ENCODE assay signal across 13 mouse cellular contexts in genomic region chr5:148361759-148362010, GRCm38 (mm10). TPM values are rescaled to one million over a fixed set of nuclear protein-coding genes. Genes with fewer than 3 reads are reported as not detected.
DNase-seq lines count a peak whose midpoint lies in the region; ATAC-seq lines count a peak whose summit lies in the region.
"Had no signal": no experiment of that assay in that cellular context is flagged by ENCODE, and none has a peak within 500 bp of the region (broad histone marks: within the 10 kb centered on the region; RNA-seq: fewer than 3 reads in every experiment).

No protein-coding gene starts in this region.

- H3K27ac ChIP-seq in lung, embryonic 15.5 days: peak overlapping the region; percentile 76
- peak overlapping the region; percentile 52 for H3K27ac ChIP-seq in intestine, embryonic 16.5 days (ENCODE audit: low read length)
- H3K27ac ChIP-seq: liver, embryonic 15.5 days; neural tube, embryonic 15.5 days had no signal

- ATAC-seq in lung, embryonic 15.5 days (ENCODE audit: borderline replicate concordance, extremely low read depth, low FRiP score, low TSS enrichment): no peak
- peak; percentile 19 for ATAC-seq in intestine, embryonic 16.5 days
- ATAC-seq: forebrain, embryonic 14.5 days had no signal

- WGBS in lung, embryonic 15.5 days: 27% methylated on average over 3 of the region's 3 CpGs
- 31% methylated on average over 3 of the region's 3 CpGs for WGBS in intestine, embryonic 16.5 days

- no peaks in the 10 kb centered on the region for H3K36me3 ChIP-seq in lung, embryonic 15.5 days
- 0 out of 2 replicates have a peak, but pooled peaks cover 2% of the 10 kb centered on the region for H3K36me3 ChIP-seq in intestine, embryonic 16.5 days (ENCODE audit: control insufficient read depth, insufficient read depth, low read length)
- H3K36me3 ChIP-seq: neural tube, embryonic 15.5 days had no signal

- H3K9ac ChIP-seq in lung, embryonic 15.5 days: no peak overlapping the region
- H3K9ac ChIP-seq in intestine, embryonic 16.5 days (ENCODE audit: low read depth, low read length): no peak overlapping the region
- H3K9ac ChIP-seq: liver, embryonic 15.5 days; neural tube, embryonic 15.5 days had no signal

- H3K9me3 ChIP-seq in lung, embryonic 15.5 days: no peaks in the 10 kb centered on the region
- H3K9me3 ChIP-seq in intestine, embryonic 16.5 days (ENCODE audit: control insufficient read depth, low read length): no peaks in the 10 kb centered on the region
- H3K9me3 ChIP-seq: liver, embryonic 15.5 days; neural tube, embryonic 15.5 days had no signal

- no peak overlapping the region for H3K4me3 ChIP-seq in lung, embryonic 15.5 days
- no peak overlapping the region for H3K4me3 ChIP-seq in intestine, embryonic 16.5 days (ENCODE audit: low read length)
- H3K4me3 ChIP-seq: liver, embryonic 15.5 days; neural tube, embryonic 15.5 days had no signal

- H3K4me1 ChIP-seq in lung, embryonic 15.5 days: peaks cover 24% of the 10 kb centered on the region
- H3K4me1 ChIP-seq in intestine, embryonic 16.5 days (ENCODE audit: control insufficient read depth, insufficient read depth, low read length): peaks cover 7% of the 10 kb centered on the region
- H3K4me1 ChIP-seq: neural tube, embryonic 15.5 days had no signal

- peak; percentile 16 for DNase-seq in kidney, adult 11 months
- no peak for DNase-seq in kidney, postnatal 4 days
- DNase-seq in lung, adult 18-20 months: no peak
- DNase-seq in urinary bladder, postnatal 10 days (ENCODE audit: low spot score): no peak
- no peak for DNase-seq in adrenal gland, postnatal 25 days
- DNase-seq: cerebellum, adult 18-20 months; right cerebral cortex, adult 18-20 months; thymus, adult 18-20 months had no signal

- H3K27me3 ChIP-seq in lung, embryonic 15.5 days: no peaks in the 10 kb centered on the region
- H3K27me3 ChIP-seq in intestine, embryonic 16.5 days (replicated peaks; ENCODE audit: control insufficient read depth, insufficient read depth, low read length): no peaks in the 10 kb centered on the region
- H3K27me3 ChIP-seq: liver, embryonic 15.5 days; neural tube, embryonic 15.5 days had no signal

- peak overlapping the region; percentile 28; the same call in 1 of the 2 replicates for H3K4me2 ChIP-seq in lung, embryonic 15.5 days
- peak overlapping the region; percentile 36 for H3K4me2 ChIP-seq in intestine, embryonic 16.5 days (ENCODE audit: low read depth, low read length)
- H3K4me2 ChIP-seq: liver, embryonic 15.5 days; neural tube, embryonic 15.5 days had no signal

RNA-seq across cellular contexts. Expression of gene Slc7a1, which starts 38.0 kb away (rescaled TPM):
- 15.5 TPM in 2 replicates for polyA plus RNA-seq in lung, embryonic 15.5 days (2015; fragmentation: Nextera tagmentation; extraction: Ambion mirVana)
- 20.0 and 22.5 TPM in 2 replicates for polyA plus RNA-seq in intestine, embryonic 16.5 days (2015; fragmentation: Nextera tagmentation; extraction: Ambion mirVana)
- 86.8 and 106 TPM in 2 replicates for total RNA-seq in adrenal gland, postnatal 25 days (2021)
